ENCODE assay signal across 20 mouse cellular contexts in the genomic region with DNA sequence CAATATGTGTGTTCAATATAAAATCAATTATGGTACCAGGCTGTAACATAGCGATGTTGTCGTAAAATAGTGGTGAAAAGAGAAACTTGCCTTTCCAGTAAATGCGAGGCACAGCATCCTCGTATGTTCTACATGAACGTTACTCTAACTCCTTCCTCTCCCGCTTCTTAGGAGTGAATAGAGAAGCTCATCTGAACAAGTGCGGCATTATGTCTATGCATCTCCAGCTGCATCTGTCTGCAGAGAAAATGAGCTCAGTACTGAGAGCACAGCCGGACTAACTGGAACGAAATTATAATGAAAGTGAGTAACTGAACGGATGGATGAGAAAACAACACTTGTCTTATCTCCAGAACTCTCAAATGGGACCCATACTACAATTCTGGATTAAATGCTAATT.
DNase-seq lines count a peak whose midpoint lies in the region; ATAC-seq and TF ChIP-seq lines count a peak whose summit lies in the region.
"Had no signal": no experiment of that assay in that cellular context is flagged by ENCODE, and none has a peak within 500 bp of the region (broad histone marks: within the 10 kb centered on the region; RNA-seq: fewer than 3 reads in every experiment).

No protein-coding gene starts in this region.

- H3K9ac ChIP-seq in forebrain, postnatal 0 days = no peak overlapping the region
- H3K9ac ChIP-seq in forebrain, embryonic 14.5 days (ENCODE audit: low read length) = no peak overlapping the region
- H3K9ac ChIP-seq: forebrain, embryonic 13.5 days; hindbrain, embryonic 12.5 days; hindbrain, embryonic 15.5 days had no signal

- H3K4me2 ChIP-seq in forebrain, postnatal 0 days (ENCODE audit: low read depth) = no peak overlapping the region
- H3K4me2 ChIP-seq in forebrain, embryonic 14.5 days (ENCODE audit: low read length) = no peak overlapping the region
- H3K4me2 ChIP-seq: forebrain, embryonic 13.5 days; heart, embryonic 11.5 days; hindbrain, embryonic 12.5 days; hindbrain, embryonic 15.5 days had no signal

- no peak overlapping the region for H3K4me3 ChIP-seq in forebrain, postnatal 0 days (ENCODE audit: low read depth, low read length)
- H3K4me3 ChIP-seq in forebrain, embryonic 14.5 days (ENCODE audit: low read depth, low read length) = no peak overlapping the region
- H3K4me3 ChIP-seq: forebrain, embryonic 10.5 days; forebrain, embryonic 13.5 days; hindbrain, embryonic 12.5 days; hindbrain, embryonic 15.5 days had no signal

- H3K36me3 ChIP-seq in forebrain, postnatal 0 days (ENCODE audit: insufficient read depth) = no peaks in the 10 kb centered on the region
- H3K36me3 ChIP-seq in forebrain, embryonic 14.5 days (ENCODE audit: control insufficient read depth, insufficient read depth, low read length) = no peaks in the 10 kb centered on the region
- H3K36me3 ChIP-seq: forebrain, embryonic 10.5 days; hindbrain, embryonic 12.5 days; hindbrain, embryonic 15.5 days had no signal

- no peaks in the 10 kb centered on the region for H3K9me3 ChIP-seq in forebrain, postnatal 0 days (ENCODE audit: low read length)
- no peaks in the 10 kb centered on the region for H3K9me3 ChIP-seq in forebrain, embryonic 14.5 days (replicated peaks; ENCODE audit: control insufficient read depth, low read length)
- H3K9me3 ChIP-seq: forebrain, embryonic 10.5 days; forebrain, embryonic 13.5 days; hindbrain, embryonic 12.5 days; hindbrain, embryonic 15.5 days had no signal

- TF ChIP-seq CTCF in forebrain, postnatal 0 days (IDR thresholded peaks at IDR 0.05; ENCODE audit: low read depth) = no peak

- H3K27ac ChIP-seq in forebrain, postnatal 0 days (ENCODE audit: low read depth, low read length) = no peak overlapping the region
- no peak overlapping the region for H3K27ac ChIP-seq in forebrain, embryonic 14.5 days (ENCODE audit: low read depth, low read length)
- H3K27ac ChIP-seq: forebrain, embryonic 10.5 days; forebrain, embryonic 13.5 days; hindbrain, embryonic 12.5 days; hindbrain, embryonic 15.5 days had no signal

- 65% methylated on average over 10 of the region's 10 CpGs for WGBS in forebrain, postnatal 0 days
- WGBS in forebrain, embryonic 14.5 days = 75% methylated on average over 10 of the region's 10 CpGs

- ATAC-seq in forebrain, postnatal 0 days = peak; percentile 71
- no peak for ATAC-seq in forebrain, embryonic 14.5 days
- ATAC-seq: activated CD4-positive, CD25-positive, alpha-beta regulatory T cell, adult 4 months; forebrain, embryonic 13.5 days had no signal

- H3K27me3 ChIP-seq in forebrain, postnatal 0 days (ENCODE audit: insufficient read depth, low read length) = no peaks in the 10 kb centered on the region
- H3K27me3 ChIP-seq in forebrain, embryonic 14.5 days (replicated peaks; ENCODE audit: control insufficient read depth, insufficient read depth, low read length) = no peaks in the 10 kb centered on the region
- H3K27me3 ChIP-seq: forebrain, embryonic 13.5 days; hindbrain, embryonic 12.5 days; hindbrain, embryonic 15.5 days had no signal

- H3K4me1 ChIP-seq in forebrain, postnatal 0 days (ENCODE audit: insufficient read depth) = no peaks in the 10 kb centered on the region; the same call in 1 of the 2 replicates
- 0 out of 2 replicates have a peak, but pooled peaks cover 3% of the 10 kb centered on the region for H3K4me1 ChIP-seq in forebrain, embryonic 14.5 days (ENCODE audit: control insufficient read depth, insufficient read depth, low read length)
- H3K4me1 ChIP-seq: hindbrain, embryonic 12.5 days; hindbrain, embryonic 15.5 days had no signal

- peak; percentile 27 for DNase-seq in forebrain, postnatal 0 days
- DNase-seq in forebrain, embryonic 14.5 days (ENCODE audit: low spot score) = no peak
- DNase-seq in layer of hippocampus, adult 9-11 months = peak; percentile 12
- no peak for DNase-seq in layer of hippocampus, adult 8-10 months (ENCODE audit: low spot score in 2 of 2)
- peak; percentile 4 for DNase-seq in right cerebral cortex, adult 18-20 months
- DNase-seq in right cerebral cortex, postnatal 36 days (ENCODE audit: low spot score in 2 of 2) = no peak
- DNase-seq: adrenal gland, adult 8-10 months; adrenal gland, postnatal 25 days; cerebellum, adult 18-20 months; cerebellum, adult 9-10 months; cerebellum, postnatal 14 days; gastrocnemius, postnatal 10 days; gastrocnemius, postnatal 36 days; heart, adult 11 months had no signal

Comparison
In these comparisons a context has a peak if more than half of its experiments do, and no peak if none do; other contexts are left out.
1. DNase-seq: peak in forebrain, postnatal 0 days (single experiment), layer of hippocampus, adult 9-11 months (single experiment) and right cerebral cortex, adult 18-20 months (single experiment); none in forebrain, embryonic 14.5 days (single experiment), layer of hippocampus, adult 8-10 months (0 of 2) and right cerebral cortex, postnatal 36 days (0 of 2).